9 mouse cellular contexts compared by ENCODE assay signal in the genomic region with DNA sequence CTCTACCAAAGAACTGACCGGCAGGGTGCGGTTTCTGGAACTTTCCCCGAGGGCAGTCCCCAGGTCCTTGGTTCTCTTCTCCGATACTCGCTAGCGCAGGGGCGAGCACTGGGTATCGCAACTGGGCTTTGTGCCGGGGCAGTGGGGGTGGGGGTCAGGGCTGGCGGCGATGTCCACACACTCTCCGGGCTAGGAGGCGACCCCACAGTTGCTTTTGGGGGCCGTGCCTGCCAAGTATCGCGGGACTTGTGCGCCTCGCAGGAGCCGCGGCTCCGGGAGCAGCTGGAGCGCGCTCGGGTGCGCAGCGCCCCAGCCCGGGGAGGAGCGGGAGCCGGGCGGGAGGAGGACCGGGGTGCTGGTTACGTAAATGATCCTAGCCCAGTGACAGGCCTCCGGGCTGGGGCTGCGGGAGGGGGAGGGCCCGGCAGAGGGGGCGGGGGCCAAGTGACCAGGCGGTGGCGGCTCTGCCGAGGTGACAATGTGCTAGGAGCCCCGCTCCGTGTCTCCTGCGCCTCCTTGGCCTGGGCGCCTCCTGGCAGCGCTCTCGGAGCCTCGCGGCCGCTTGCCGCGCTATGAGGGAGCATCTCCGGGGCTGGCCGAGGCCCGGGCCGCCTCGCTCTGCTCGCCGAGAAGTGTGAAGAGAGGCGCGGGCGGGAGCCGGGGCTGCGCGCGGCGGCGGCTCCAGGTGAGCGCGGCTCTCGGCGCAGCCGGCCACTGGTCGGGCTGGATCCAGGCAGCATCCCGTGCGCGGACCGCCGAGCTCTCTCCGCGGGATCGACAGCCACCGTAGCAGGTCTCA. TPM values are rescaled to one million over a fixed set of nuclear protein-coding genes. Genes with fewer than 3 reads are reported as not detected.
DNase-seq lines count a peak whose midpoint lies in the region; ATAC-seq lines count a peak whose summit lies in the region.
"Had no signal": no experiment of that assay in that cellular context is flagged by ENCODE, and none has a peak within 500 bp of the region (broad histone marks: within the 10 kb centered on the region; RNA-seq: fewer than 3 reads in every experiment).

Galnt13 (plus strand) TSS at position 381 of the 799 bp plus-strand sequence.

- no peak within 1 kb of the TSS for H3K9ac ChIP-seq in heart, embryonic 14.5 days (ENCODE audit: low read length)

- no peaks in the 10 kb centered on the region for H3K36me3 ChIP-seq in heart, embryonic 14.5 days (ENCODE audit: control insufficient read depth, insufficient read depth, low read length)

- peaks cover 54% of the 10 kb centered on the region for H3K27me3 ChIP-seq in heart, embryonic 14.5 days (ENCODE audit: control insufficient read depth, insufficient read depth, low read length)

- H3K4me1 ChIP-seq in heart, embryonic 14.5 days (ENCODE audit: control insufficient read depth in 2 of 2, insufficient read depth in 2 of 2, low read length in 2 of 2) = no peaks in the 10 kb centered on the region; a peak in 2 of 4 replicates

- peak within 1 kb of the TSS; percentile 32 to 38 for H3K4me3 ChIP-seq in heart, embryonic 14.5 days (ENCODE audit: control insufficient read depth in 1 of 2, insufficient read depth in 1 of 2, low read depth in 1 of 2, low read length in 2 of 2)

- no peak; the same call in none of the 2 replicates for ATAC-seq in heart, embryonic 14.5 days (ENCODE audit: insufficient number of reproducible peaks, insufficient read depth, low FRiP score, low read depth)
- peak; percentile 85 for ATAC-seq in frontal cortex, adult (ENCODE audit: low TSS enrichment)

- DNase-seq in heart, adult 18-20 months = no peak
- peak; percentile 91 for DNase-seq in cerebellum, adult 8-10 months
- DNase-seq in layer of hippocampus, postnatal 36 days = peak; percentile 79 to 81
- peak; percentile 7 for DNase-seq in lung, postnatal 10 days
- DNase-seq in right cerebral cortex, postnatal 25 days = peak; percentile 82
- no peak for DNase-seq in spleen, postnatal 36 days (ENCODE audit: low spot score in 2 of 2)

- under 1% methylated on average over 72 of the region's 81 CpGs for WGBS in heart, embryonic 14.5 days

- H3K27ac ChIP-seq in heart, embryonic 14.5 days (replicated peaks in 1 of 2; ENCODE audit: control insufficient read depth in 1 of 2, insufficient read depth in 1 of 2, low read depth in 2 of 2, low read length in 2 of 2) = no peak within 1 kb of the TSS

- H3K9me3 ChIP-seq in heart, embryonic 14.5 days (ENCODE audit: control insufficient read depth, low read length) = no peaks in the 10 kb centered on the region

- H3K4me2 ChIP-seq in heart, embryonic 14.5 days (ENCODE audit: low read length) = peak within 1 kb of the TSS; percentile 76

RNA-seq across cellular contexts. Expression of gene Galnt13, which starts in this region (rescaled TPM):
- not detected in 2 replicates for polyA plus RNA-seq in heart, embryonic 14.5 days (2014; fragmentation: Nextera tagmentation; extraction: Ambion mirVana)
- total RNA-seq in heart, adult 18-20 months (2021) = not detected
- 10 to 100 TPM; 21.7 to 23.3 TPM for total RNA-seq in layer of hippocampus, postnatal 36 days (2021)
- total RNA-seq: MEL had no signal

Comparison
In these comparisons a context has a peak if more than half of its experiments do, and no peak if none do; other contexts are left out.
1. RNA of gene Galnt13 (total RNA-seq): 21.7 to 23.3 TPM in layer of hippocampus, postnatal 36 days; not detected in heart, adult 18-20 months; every median in the first group is over 10 times any median in the second.
2. DNase-seq: peak in cerebellum, adult 8-10 months (single experiment), layer of hippocampus, postnatal 36 days (2 of 2), lung, postnatal 10 days (single experiment) and right cerebral cortex, postnatal 25 days (single experiment); none in heart, adult 18-20 months (0 of 2) and spleen, postnatal 36 days (0 of 2).